Mouse (Mus musculus) brain, adult 2 months (tissue): Measurements from ENCODE around the gene Commd9.

Source experiments
- DNase-seq: peaks from one replicate; pipeline ENCODE4 v3.0.0; 2011; ENCODE audit warnings: low read depth, low spot score

Gene Commd9

DNA sequence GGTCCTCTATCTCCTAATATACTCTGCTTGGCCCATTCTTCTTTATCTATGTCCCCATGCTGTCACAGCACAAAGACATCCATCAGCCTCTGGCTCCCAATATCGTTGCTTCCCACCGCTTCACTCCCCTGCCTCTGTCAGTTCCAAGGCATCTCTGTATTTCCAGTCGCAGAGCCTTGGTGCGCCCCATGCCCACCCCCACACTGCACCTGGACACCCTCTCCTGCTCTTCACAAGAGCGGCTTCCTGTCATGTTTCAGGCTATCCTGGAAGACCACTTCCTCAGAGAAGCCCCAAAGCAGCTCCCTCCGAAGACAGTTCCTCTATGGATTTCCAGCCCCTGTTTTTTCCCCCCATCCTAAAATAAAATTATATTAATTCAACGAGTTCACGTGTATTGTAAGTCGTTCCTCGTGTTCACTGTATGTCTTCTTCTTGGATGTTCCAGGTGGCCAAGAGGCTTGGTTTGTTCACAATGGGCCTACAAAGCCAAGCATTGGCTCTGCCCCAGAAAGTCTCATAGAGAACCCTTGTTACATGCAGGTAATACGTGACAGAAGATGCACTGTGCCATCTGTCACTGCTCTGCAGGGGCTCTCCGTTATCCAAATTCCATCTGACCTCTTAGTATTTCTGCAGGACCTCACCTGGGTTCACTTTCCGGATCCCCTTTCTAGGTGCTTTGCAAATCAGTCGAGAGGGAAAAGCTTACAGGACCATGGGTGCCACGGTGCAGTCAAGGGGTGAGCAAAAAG lies 23.5 kb downstream of the Commd9 start:
- DNase-seq: peak; percentile 94

DNA sequence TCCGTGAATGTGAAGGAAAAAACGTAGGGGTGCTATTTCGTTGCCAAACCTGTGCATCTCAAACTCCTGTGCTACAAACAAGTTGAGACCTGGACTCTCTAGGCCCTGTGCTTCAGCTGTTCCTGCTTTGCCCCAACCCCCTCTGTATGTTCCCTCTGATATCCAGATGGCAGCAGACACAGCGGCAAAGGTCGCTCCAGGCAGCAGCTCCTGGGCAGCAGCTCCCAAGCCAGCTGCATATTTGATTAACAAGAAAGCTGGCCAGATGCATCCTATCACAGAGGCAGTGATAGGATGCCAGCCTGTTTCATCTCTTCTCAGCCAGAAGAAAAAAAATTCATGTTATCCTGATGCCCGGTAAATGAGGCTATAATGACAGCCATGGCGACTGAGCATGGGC lies 32.5 kb downstream of the Commd9 start:
- DNase-seq: peak; percentile 47

DNA sequence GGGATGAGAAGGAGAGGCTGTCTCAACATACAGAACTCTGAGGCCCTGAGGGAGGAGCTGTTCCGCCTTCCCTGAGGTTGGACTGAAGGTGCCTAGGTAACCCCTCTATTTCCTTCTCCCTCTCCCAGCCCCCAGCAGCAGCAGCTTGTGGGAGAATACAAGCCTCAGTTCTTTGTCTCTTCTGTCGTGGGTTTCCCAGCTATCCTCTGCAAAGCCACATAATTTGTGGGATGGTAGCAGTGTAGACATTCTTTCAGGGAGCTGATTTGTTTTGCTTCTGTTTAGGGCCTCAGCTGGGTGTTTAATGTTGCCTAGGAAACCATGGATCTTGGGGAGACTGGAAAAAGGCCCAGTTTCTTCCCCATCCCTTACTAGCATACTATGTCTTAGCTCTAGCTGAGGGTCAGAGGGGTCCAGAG lies 34.1 kb downstream of the Commd9 start:
- peak; percentile 69 for DNase-seq

DNA sequence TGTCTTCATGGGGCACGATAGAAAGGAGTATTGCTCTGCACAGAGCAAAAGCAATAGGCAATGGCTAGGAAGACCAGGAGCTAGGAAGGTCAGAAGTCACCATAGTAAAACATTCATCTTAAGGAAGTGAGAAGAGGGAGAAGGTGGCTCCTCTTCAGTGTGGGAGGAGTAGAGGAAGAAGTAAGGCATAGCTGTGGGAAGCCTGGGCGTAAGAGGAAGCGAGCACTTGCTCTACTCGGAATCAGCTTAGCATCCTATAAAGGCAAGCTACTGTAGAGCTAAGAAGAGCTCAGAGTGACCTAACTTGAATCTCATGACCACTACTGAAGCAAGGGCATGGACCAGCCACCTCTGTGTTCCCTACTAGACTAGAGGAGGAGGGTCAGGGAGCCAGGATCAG lies 36.3 kb downstream of the Commd9 start:
- DNase-seq: no peak

DNA sequence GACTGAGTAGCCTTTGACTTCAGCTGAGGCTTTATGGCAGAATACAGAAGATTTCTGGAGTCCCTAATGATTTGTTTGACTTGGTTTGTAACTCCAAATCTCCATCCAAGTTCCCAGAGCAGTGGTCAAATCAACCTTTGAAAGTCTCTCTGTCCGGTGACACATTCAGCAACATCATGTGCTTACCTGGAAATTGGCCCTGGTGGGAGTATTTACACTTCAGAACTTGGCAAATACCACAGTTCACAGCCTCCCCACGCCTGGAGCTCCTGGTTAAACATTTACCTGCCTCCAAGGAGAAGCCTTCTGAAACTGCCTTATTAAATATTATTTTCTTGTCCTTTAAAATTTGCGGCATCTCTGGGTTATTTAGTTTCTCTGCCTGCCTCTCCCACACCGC lies 37.1 kb downstream of the Commd9 start:
- no peak for DNase-seq

DNA sequence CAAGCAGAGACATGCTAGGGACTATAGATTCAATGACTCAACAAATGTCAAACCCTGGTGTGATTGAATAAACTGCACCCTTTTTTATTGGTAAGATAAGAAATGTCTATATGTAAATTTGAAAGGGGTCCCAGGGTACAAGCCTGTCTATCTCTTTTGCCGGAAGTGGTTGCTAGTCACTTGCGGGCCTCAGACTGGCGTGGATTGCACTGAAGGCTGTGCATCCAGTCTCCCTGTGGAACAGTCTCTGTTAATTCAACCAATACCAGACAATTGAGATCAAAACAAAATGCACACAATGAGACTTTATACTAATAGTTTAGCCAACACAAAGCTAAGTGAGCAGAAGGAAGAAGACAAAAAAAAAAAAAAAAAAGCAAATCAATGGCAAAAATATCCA lies 39.1 kb downstream of the Commd9 start:
- DNase-seq: no peak

DNA sequence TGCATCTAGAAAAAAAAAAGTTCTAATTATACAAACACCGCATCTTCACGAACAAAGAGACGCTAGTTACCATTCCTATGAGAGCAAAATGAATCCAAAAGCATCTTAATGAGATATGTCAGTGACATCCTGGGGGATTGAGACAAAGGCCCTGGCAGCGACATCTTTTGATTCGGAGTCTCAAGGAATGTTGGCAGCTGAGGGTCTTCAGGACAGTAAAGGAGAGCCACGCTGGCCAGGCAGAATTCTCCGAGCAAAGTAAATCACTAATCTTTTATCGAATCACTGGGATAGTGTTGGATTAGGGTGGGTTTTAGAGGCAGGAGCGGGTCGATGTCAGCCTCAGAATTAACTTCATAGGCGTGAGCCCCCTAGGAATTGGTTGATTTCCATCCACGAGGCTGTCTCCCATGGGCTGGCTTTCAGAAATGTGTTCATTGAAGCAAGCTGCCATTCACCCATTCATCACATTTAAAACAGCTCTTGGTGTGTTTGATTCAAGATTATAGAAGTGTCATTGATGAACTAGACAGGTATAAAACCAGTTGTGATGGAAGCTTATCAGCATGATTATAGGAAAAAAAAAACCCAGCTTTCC lies 39.6 kb downstream of the Commd9 start:
- DNase-seq: no peak

DNA sequence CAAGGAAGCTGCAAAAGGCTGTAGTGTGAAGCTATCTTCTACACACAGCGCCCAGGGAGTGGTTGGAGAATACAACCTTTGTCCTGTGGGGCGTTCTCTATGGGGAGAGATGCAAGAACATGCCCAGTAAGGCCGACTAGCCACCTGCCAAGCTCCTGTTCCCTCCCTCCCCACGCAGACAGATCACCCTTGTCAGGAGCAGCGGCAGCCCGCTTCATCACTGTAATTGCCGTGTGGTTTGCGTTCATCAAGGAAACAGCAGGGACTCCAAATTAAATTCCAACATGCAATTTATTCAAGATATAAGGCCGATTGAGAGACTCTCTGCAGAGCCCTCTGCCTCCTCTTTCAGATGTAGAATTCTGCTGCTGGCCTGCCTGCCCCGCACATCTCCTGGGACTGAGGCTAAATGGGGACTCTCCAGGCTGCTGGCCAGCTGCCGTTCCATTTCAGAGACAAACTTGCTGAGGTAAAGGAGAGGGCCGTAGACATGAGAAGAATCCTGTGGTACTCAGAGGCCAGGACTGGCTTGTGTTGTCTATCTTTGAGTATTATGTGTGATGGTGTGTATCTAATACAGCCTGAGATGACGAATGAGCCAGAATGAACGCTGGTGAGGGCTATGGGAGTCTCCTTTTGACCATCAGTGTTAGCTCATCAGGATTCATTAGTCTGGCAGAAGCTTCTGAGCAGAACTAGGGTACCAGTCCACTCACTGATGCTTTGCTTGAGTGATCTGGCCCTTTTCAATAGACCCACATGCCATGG lies 46.3 kb downstream of the Commd9 start:
- peak; percentile 73 for DNase-seq

DNA sequence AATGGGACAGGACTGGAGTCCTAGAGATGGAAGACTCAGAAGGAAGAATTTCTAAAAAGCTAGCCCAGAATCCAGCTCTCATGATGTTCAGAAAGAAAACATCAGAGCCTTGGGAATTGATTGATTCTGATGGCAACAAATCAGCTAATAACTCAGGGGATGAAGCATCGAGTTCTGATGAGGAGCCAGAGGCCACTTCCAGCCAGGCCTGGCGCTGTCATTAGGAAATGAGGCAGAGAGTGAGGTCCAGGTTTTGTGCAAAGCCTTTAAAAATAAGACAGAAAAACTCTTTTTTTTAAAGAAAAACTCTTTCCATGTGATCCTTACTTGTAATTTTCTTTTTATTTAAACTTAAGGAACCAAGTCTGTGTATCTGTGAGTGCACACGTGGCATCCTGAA lies 47.3 kb downstream of the Commd9 start:
- DNase-seq: no peak

DNA sequence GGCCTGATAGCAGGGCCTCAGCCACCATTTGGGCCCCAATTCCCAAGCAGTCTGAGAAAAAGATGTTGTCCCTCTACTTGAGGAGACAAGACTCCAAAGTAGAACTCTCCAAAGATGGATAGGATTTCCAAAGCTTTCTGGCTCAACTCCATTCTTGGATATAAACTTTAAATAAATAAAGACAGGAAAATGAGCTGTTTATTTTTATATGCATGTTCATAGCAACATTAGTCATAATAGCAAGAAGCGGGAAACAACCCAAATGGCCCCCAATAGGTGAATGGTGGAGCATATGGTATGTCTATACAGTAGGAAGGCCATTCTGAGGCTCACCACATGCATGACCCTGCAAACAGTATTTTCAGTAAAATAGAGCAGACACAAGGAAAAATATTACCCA lies 49.0 kb downstream of the Commd9 start:
- DNase-seq: no peak

DNA sequence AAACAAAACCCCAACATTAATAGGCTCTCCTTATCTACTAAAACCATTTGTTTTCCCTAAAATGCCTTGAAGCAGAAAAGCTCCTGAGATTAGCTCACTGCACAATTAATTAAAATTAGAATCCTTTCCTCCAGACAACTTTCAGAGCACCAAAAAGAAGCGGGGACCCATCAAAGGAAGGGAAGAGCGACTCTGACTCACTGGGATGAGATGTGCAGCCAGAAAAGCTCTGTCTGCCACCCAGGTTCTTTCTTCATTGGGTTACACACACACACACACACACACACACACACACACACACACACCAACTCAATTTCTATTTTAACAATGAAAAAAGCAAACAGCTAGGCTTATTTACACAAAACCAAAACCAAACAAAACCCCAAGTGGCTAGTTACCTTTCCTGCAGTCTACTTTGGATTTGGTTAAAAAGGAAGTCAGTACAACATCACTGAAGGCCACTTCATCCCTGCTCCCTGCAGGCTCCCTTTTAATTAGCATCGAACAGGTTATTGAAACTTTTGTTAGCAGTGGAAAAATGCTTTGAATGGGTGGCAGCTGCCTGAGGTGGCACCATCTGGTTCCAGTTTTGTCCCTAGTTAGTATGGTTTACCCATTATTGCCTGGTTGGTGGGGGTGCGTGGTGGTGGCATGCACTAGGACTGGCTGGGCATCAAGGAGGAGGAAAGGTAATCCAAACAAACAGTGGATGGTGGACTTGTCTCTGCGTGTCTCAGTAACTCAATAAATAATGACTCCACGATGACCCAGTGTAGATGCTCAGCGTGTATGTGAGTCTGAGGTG lies 64.9 kb downstream of the Commd9 start:
- DNase-seq: peak; percentile 81
